Mouse (Mus musculus) embryo, embryonic 11 days (tissue): ENCODE results near the gene C130032M10Rik.

ENCODE experiments used
- DNase-seq: peaks from one replicate; pipeline ENCODE4 v3.0.0-alpha.2; 2015

The C130032M10Rik gene

GRCm38 (mm10) chr9:114553828-114554227 lies 38.3 kb downstream of the C130032M10Rik start:
- no peak for DNase-seq

GRCm38 (mm10) chr9:114554355-114554979 lies 39.0 kb downstream of the C130032M10Rik start:
- no peak for DNase-seq

GRCm38 (mm10) chr9:114556276-114556855 lies 40.9 kb downstream of the C130032M10Rik start:
- no peak for DNase-seq

GRCm38 (mm10) chr9:114557086-114557485 lies 41.6 kb downstream of the C130032M10Rik start:
- no peak for DNase-seq

- no peak for DNase-seq
These were observed 44.6 kb downstream of the C130032M10Rik start for GRCm38 (mm10) chr9:114560141-114560540.

GRCm38 (mm10) chr9:114560771-114561670 lies 45.5 kb downstream of the C130032M10Rik start:
- DNase-seq = peak; percentile 69

- DNase-seq = peak; percentile 72
These were observed 46.1 kb downstream of the C130032M10Rik start for GRCm38 (mm10) chr9:114561671-114561971.

- DNase-seq = peak; percentile 67
These were observed 46.8 kb downstream of the C130032M10Rik start for GRCm38 (mm10) chr9:114562031-114562918.

GRCm38 (mm10) chr9:114562919-114563751 lies 47.6 kb downstream of the C130032M10Rik start:
- DNase-seq = peak; percentile 80

- peak; percentile 92 for DNase-seq
These were observed 48.5 kb downstream of the C130032M10Rik start, which contains the start of gene Trim71 for GRCm38 (mm10) chr9:114563761-114564606. Trim71 (minus strand) TSS chr9:114564369.

- DNase-seq = peak; percentile 59
These were observed 49.2 kb downstream of the C130032M10Rik start for GRCm38 (mm10) chr9:114564667-114565066.
